Mouse (Mus musculus): ENCODE data around the gene Slc6a1. TPM values are rescaled to one million over a fixed set of nuclear protein-coding genes. Genes with fewer than 3 reads are reported as not detected.

Gene Slc6a1
- under 1 TPM; 0.05 to 0.32 TPM for total RNA-seq (2021)
- long read RNA-seq, experiment 1 = 0 reads
- long read RNA-seq, experiment 2 = 0 reads

DNA sequence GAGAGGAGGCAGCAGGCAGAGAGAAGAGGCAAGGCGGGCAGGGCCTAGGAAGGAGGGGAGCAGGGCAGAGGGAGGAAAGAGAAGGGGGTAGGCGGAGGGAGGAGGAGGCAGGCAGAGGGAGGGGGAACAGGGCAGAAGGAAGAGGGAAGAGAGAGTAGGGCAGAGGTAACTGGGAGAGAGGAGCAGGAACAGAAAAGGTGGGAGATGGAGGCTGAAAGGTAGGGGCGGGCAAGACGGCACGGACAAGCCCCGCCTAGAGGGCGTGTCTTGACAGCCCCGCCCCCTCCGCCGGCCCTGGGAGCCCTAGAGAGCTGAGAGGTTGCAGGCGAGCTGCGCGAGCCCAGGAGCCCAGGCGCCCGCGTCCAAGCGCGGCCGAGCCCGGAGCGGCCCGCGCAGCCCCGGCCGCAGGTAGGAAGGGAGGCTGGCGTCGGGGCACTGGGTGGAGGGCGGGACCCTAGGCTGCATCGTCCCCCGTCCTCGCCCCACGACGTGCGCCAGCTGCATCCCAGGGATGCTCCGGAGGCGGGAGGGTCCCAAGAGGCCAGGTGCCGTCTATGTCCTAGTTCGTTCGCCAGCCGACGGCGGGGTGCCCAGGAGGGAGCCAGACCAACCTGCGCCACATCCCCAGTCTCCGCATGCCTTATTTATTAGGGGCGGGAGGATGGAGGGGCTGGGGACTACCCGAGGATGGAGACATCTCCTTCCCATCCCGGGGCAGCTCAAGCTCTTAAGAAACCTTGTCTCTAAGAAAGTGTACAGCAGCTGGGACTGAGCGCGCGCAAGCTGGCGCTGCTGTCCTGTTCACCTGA, at the start of gene Slc6a1:
Slc6a1 (plus strand) TSS at position 167 of the 809 bp plus-strand sequence.
- DNase-seq = no peak

DNA sequence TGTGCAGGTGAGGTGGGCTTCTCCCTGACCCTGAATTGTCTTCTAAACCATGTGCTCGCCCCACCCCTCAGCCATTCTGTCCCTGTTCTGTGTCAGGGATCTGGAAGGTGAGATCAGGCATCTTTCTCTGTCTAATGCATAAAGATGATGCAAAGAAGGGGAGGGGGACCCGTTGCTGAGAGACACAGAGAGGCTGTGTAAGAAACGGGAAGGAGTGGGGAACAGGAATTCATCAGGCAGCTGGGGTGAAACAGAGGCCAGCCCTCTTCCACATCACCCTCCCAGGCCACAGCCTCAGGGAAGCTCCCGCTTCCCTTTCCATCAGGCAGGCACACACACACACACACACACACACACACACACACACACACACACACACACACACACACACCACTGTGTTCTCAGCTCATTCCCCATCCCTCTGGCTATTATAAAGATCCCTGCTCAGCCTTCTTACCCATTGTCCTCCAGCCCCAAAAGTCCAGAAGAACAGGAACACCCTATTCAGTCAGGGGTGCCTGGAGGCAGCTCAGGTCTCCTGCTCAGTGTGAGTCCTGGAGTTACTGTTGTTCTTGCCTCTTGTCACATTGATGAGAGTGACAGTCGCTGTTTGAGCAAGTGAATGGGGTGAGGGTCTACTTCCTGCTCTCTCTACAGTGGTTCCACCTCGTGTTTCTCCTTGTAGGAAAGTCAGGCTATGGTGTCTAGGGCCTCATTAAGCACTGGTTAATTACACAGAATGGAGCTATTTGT, 43.4 kb upstream of the Slc6a1 start:
- DNase-seq = no peak

DNA sequence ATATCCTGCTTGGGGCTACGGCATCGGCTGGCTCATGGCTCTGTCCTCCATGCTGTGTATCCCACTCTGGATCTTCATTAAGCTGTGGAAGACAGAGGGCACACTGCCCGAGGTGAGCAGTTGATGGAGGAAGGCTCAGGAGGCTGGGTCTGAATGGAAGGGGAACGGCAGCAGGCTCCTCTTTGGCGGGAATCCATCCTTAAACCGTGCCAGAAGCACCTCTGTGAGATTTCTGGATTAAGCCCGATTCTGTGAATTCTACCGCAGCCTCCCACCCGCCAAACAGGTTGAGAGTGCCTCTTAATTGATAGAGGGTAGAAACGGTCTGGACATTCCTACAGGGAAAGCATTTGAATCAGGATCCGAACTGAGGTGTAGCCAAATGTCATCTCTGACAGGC, 36.8 kb upstream of the Slc6a1 start:
- no peak for DNase-seq

DNA sequence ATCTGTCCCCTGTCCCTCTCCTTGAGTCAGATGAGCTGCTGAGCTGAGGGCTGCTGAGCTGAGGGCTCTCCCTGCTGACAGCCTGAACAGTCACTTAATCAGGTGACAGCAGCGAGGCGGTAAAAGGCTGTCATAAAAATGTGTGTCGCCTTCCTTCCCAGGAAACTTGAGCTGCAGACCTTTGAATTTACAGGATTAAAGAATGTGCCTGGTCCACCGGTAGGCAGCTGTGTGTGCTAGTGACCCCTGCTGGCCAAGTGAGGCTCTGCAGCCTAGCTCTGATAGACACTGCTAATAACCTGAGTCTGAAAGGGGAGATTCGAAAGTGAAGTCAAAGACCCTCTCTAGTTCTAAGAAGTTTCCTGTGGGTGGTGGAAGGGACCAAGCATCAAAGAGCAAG, 32.1 kb upstream of the Slc6a1 start:
- DNase-seq = no peak

DNA sequence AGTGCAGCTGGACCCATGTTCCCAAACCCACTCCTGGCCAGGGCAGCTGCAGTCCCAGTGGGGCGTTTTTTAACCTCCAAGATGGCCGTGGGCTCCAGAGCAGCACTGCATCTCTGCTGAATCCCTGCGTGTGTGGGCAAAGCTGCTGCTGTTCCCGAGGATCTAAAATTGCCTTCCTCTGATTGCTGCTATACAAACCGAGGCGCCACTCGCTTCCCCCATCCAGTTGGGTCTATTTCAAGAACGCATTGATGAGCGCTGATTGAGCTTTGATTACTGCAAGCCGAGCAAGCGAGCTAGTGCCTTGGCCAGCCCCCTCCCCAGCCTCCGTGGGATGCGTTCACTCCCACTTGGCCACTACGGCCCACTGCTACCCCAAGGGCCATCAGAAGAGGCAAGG, 27.5 kb upstream of the Slc6a1 start:
- DNase-seq = no peak

DNA sequence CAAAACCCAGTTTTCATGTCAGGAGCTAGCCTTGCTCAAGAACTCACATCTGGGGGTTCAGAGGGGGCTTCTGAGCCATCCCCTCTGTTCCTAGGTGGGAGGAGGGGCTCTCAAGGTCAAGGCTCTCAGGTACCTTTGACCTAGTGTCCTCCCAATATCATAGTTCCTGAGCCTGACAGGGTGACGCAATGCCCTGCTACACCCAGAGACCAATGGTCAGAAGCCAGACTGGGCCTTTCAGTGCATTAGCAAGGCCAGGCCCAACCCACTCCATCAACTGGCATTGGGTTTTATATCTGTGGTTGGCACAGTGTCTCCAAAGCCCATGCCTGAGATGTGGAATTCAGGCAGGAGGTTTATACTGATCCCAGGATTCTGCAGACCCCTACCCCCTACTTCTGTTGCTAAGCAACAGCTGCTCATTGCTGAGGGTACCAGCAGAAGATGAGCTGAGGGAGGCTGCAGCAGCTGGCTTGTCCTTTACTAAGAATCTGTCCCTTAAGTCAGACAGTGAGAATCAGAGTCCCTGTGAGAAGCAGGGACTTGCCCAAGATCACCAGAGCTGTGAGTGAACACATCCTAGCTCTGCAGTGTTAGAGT, 24.6 kb upstream of the Slc6a1 start:
- no peak for DNase-seq

DNA sequence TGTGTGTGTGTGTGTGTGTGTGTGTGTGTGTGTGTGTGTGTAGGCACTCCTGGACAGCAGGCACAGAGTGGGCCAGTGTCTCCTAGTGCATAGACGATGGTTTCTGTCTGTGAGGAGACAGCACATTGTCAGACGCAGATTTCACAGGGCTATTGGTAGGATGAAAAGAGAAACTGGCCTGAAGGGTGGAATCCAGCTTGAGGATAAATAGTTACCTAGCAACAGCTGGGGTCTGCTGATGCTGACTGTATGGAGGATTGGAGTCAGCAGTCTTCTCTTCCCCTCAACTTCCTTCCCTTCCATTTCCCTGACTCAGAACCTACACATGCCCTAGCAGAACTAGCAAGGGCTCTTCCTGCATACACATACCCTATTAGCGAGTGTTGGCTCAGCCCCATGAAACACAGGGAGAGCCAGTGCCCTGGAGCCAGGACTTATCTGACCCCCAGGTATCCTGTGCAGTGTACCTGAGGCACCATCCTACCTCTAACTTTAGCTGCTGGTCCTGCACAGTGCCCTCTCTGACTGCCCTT, 23.7 kb upstream of the Slc6a1 start:
- no peak for DNase-seq

DNA sequence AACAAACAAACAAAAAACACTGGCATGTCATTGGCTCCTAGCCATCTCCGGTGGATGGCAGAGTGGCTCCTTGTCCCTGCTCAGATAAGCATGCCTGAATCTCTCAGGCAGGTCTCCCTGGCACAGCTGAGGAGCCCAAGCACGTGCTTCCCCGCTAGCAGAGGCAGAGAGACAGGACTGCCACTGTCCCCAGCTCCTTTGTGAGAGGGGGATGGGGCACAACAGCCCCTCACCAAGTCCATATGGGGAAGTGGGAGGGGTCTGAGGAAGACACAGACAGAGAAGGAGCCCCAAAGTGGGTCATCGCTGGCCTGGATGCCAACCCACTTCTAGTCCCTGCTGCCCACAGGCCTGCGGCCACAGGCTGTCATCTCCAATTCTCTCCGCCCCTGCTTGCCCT, 20.8 kb upstream of the Slc6a1 start:
- DNase-seq = no peak

DNA sequence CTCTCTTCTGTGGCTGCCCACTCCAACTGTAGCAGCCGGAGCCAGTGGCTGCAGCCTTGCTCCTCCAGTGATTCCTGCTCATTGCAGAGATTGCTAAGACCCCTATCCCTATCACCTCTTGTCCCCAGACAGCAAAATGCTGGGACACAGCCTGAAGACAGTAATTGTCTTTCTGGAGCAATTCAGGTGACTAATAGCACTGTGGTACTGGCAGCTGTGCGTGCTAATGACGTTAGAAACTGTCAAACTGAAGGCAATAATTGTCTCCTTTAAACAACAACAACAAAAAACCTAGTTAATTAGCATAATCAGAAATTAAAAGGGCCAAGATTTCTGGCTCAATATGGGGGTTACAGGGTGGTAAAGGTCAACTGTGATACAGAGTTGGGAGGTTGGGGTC, 18.4 kb upstream of the Slc6a1 start:
- DNase-seq = no peak

DNA sequence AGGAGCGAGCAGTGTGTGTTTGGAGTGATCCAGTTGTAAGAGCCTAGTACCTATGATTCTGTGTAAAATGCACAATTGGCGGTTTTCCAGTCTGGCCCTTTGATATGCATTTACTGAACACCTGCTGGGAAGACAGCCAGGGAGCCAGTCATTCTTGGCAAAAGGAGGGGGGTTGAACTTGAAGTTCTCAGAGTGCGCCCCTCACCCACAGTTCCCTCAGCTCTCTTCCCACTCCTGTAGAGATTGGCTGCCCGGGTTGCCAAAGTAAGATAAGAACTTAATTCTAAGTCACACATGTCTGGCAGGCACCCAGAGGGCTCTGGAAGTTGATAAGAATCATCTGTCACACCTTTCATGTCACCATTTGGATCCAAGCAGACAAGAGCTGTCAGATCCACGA, 18.0 kb upstream of the Slc6a1 start:
- DNase-seq = no peak

DNA sequence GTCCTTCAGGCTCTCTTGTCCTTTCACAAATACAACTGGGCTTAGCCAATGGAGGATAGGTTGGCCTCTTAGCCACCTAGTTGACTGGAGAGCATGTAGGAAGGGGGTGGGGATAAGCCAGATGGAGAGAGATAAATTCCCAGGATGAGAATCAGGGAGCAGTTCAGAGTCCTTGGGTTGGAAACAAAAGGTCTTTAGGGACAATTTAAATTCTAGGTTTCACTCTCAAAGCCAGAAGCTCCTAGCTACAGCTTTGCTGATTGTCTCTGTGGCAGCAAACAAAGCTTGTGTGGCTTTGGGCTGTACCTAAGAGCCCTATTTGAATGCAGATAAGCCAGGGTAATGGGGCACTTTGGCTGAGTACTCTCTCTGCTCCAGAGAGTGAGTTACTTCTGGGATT, 16.2 kb upstream of the Slc6a1 start:
- DNase-seq = no peak

DNA sequence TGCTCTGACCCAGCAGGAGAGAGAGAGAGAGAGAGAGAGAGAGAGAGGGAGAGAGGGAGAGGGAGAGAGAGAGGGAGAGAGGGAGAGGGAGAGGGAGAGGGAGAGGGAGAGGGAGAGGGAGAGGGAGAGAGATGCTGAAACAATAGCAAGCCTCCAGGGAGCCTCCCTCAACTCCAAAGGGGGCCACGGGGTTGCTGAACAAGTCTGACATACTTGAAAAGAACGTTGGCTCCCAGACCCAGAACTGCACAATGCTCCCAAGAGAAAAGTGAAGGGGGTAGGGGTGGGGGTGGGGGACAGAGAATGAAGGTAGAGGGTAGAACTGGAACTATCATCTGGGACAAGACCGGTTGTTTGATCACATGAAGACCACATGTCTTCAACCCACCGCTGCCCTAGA, 14.5 kb upstream of the Slc6a1 start:
- DNase-seq = no peak

DNA sequence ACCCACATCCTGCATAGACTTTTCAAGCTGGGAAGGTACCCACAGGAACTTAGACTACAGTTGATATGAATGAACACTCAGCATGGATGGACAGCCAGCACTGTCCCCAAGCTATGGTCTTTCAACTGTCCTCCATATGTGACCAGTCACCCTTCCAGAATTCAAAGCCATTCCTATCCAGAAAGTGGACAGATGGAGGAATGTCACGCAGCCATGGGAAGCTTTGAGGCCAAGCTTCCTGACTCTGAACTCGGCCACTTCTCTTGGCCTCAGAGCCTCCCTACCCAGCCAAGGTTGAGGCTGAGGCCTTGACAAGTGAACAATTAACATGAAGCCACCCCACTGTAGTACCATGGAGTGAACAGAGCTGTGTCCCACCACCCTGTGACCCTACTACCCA, 12.8 kb upstream of the Slc6a1 start:
- no peak for DNase-seq

DNA sequence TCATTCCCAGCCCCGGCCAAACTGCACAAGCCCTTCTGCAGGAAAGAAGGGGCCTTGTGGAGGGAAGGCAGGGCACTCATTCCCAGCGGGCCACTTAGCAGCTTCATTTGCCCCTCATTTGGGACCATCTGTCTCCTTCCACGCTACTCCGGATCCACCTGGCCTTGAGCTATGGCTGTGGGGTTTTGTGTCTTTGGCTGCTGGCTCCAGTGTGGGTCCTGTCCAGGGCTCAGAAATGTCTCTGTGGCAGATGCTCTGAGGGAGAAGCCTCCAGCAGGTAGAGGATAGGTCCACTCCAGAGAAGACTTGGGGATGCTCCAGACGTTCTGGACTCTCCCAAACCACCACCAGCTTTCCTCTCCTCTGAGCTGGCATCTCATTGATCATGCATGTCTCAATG, 11.6 kb upstream of the Slc6a1 start:
- DNase-seq = no peak

DNA sequence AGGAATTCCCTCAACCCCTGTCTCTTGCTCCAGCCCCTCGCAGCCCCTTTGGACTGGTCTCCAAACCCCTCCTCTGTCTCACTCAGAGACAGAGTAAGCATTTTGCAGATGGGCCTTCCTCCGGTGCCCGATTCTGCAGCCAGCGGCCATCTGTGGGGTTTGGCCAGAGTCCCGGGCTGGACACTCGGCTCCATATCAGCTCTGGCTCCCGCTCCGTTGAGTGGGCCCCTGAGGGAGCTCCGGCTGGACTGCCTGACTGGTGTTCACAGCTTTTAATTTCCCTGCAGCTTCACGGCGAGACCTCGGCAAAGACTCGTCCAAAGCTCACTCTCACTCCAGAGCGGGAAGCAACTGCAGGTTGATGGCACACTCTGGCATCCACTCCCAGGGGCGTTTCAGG, 10.2 kb upstream of the Slc6a1 start:
- peak; percentile 54 for DNase-seq

DNA sequence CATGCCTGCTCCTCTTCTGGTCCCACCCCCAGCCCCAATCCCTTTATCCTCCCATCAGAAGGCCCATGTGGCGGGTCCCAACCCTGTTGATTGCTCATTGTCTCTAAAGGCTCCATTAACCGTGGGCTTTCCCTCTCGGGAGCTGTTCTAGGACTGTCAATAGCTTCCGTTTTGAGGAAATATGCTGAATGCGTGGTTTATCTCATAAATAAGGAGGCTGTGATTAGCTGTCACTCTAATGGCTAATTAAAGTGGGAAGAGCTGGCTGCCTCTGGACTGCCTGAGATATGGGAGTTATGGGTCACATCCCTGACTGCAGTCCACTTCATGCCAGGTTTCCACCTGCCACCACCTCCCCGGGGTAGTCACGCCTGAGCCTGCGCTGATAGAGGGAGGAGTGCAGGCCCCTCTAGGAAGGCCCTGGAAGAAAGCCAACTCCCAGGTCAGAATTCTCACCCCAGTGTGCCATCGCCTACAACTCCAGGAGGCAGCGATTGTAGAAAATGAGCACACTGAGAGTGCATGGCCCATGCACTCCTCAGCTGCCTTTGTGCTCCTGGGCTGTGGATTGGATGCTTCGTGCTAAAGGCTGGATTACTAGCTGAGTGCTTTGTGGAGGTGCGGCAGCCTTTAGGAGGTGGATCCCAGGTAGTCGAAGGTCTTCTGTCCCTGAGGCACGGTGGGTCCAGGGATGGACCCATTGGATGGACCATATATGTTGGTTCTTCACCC, 8.3 kb upstream of the Slc6a1 start:
- DNase-seq = no peak

DNA sequence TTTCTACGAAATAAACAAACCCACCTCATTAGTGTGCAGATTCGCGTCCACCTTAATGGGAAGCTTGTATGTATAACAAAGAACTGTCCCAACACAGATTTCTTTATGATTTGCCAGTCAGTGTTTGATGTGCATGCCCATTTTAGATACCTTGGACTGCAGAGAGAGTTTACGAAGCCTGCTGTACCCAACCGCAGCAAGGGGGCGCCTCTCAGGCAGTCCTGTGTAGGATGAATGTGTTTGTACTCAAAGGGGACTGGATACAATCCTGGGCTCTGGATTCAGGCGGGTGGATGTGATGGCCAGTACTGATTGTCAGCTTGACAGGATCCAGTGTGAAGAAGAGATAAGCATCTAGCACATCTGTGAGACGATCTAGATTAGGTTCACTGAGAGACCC, 6.6 kb upstream of the Slc6a1 start:
- DNase-seq = no peak

DNA sequence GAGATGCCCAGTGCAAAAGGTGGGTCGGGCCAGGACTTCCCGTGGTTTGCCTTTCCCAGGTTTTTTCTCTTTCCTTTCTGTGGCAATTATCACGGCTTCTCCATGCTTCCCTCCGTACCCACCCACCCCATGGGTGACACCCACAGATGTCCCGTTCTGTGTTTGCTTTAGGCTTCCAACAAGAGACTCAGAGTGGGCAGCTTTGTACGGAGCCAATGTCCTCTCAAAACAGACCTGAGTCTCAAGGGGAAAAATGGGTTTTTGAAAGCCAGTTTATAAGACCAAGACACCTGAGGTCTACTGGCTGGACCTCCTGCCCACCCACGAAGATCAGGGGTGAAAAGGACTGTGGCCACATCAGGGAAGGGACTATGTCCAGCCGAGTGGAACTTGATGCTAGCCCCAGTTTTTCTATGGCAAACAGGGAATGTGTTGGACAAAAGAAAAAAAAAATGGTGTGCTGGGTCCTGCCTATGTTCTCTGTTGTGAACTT, 889 bp downstream of the Slc6a1 start:
- no peak for DNase-seq

DNA sequence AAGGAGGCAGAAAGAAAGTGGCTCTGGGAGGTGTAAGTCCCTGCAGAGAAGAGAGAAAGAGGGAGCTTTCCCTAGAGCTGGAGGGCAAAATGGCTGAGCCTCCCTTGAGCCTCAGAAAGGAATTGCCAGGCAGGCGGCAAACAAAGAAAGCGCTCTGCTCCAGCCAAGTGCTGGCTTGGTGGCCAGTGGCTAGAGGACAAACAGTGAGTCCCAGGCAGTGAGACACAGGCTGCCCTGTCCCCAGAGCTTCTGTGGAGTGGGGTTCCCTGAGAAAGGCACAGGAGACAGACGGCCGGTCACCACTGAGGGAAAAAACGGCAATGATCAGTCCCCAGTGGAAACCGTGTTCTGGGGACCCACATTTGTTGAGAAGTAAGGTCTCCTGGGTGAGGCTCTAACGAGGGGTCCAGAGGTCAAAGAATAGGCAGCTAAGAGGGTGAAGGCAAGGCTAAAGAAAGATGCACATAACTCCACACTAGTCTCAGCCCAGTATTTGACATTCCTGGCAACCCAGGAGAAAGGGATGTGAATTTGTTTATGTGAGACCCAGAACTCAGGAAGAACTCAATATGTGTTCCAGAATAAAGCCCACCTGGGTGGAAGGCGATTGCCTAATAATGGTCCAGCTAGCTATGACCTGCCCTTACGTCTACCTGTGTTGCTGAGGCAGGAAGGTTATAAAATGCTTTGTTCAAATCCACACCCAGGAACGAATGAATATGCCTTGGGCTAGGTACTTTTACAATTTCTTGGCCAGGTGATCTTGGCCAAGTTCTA, 1.7 kb downstream of the Slc6a1 start:
- no peak for DNase-seq

DNA sequence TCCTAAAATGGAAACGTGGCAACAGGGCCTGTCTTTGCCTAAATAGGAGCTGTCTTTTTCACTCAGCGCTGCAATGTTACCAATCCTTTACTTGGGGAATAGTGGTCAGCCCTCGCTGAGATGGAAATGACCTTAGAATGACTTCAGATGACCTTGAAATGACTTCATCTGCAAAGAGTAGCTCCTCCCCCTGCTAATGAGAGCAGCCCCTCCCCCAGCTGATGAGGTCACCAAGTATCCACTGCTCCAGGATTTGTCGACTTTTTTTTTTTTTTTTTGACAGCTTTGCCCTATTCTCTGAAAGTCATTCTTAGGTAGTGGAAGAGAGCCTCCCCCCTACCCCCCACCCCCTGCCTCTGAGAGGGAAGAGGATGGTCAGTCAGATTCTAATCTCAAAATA, 3.0 kb downstream of the Slc6a1 start:
- DNase-seq = no peak

DNA sequence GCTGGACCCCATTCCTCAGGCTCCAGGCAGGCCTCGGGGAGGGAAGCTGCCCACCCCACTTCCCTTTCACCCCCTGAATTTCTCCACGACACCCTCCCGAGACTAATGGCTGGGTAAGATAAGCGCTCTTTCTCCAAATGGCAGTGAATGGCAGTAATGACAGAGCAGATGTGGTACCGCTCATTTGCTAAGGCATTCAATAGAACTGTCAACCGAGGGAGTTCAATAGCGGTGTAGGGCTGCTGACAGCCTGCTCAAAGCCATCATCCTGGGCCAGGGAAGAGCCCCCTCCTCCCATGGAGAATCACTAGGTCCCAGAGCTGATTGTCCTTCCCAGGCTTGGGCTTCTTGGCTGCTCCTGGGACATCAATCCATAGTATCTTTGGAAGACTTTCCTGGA, 6.7 kb downstream of the Slc6a1 start:
- no peak for DNase-seq

Data from gastrocnemius, postnatal 25 days (tissue).